Mouse (Mus musculus) ES-E14 (cell line): ENCODE measurements around the gene Rad51b. TPM values are rescaled to one million over a fixed set of nuclear protein-coding genes. Genes with fewer than 3 reads are reported as not detected.
A peak's percentile ranks its signal among the peaks of the same experiment; 100 is the strongest.

Experiments used
- DNase-seq: peaks from one replicate; pipeline ENCODE4 v3.0.0-alpha.2; 2013; ENCODE audit warnings: low read depth, low spot score
- H3K27ac ChIP-seq: 2 replicates; pipeline ENCODE4 v1.5.1; 2012; ENCODE audit warnings: low read depth, mild to moderate bottlenecking, low read length, moderate library complexity, mixed read lengths; ENCODE audit not compliant: poor library complexity, insufficient read depth, severe bottlenecking
- H3K36me3 ChIP-seq: 2 replicates; pipeline ENCODE4 v1.6.1; 2012; ENCODE audit warnings: mild to moderate bottlenecking, low read length, moderate library complexity, mixed read lengths; ENCODE audit not compliant: control insufficient read depth, poor library complexity, insufficient read depth, severe bottlenecking
- H3K4me1 ChIP-seq, 2 experiments: fragments of 150-350 bp in 1 of 2; sonication (generic) in 1 of 2; 2 replicates each; pipeline ENCODE4 v1.6.1; 2012; ENCODE audit warnings: low read length in 2 of 2, mild to moderate bottlenecking in 1 of 2, mixed read lengths in 1 of 2; ENCODE audit not compliant: control insufficient read depth in 2 of 2, insufficient read depth in 2 of 2, poor library complexity in 1 of 2
- H3K4me3 ChIP-seq, 2 experiments: fragments of 150-350 bp in 1 of 2; sonication (generic) in 1 of 2; 2 replicates each; pipeline ENCODE4 v1.5.1; 2012; ENCODE audit warnings: low read length in 2 of 2, low read depth in 1 of 2, mild to moderate bottlenecking in 1 of 2, mixed read lengths in 1 of 2; ENCODE audit not compliant: insufficient read depth in 1 of 2, poor library complexity in 1 of 2, severe bottlenecking in 1 of 2
- H3K9ac ChIP-seq: 2 replicates; pipeline ENCODE4 v1.6.1; 2012; ENCODE audit warnings: low read depth, mild to moderate bottlenecking, low read length, mixed read lengths; ENCODE audit not compliant: poor library complexity, insufficient read depth, severe bottlenecking
- H3K9me3 ChIP-seq: fragments of 150-350 bp; sonication (generic); 2 replicates; pipeline ENCODE4 v1.6.1; 2012; ENCODE audit warnings: low read depth, mild to moderate bottlenecking, low read length; ENCODE audit not compliant: control insufficient read depth, insufficient read depth
- CHD2 ChIP-seq: IDR thresholded peaks from 2 replicates; pipeline ENCODE4 v1.6.1; 2014; ENCODE audit warnings: mild to moderate bottlenecking, low read depth, low read length, inconsistent platforms
- HCFC1 ChIP-seq: IDR thresholded peaks from 2 replicates; pipeline ENCODE4 v1.6.1; 2012; ENCODE audit warnings: low read length, inconsistent platforms, borderline replicate concordance; ENCODE audit not compliant: insufficient read depth
- MAFK ChIP-seq: IDR thresholded peaks from 2 replicates; pipeline ENCODE4 v1.6.1; 2014; ENCODE audit warnings: mild to moderate bottlenecking, low read depth, low read length, inconsistent platforms; ENCODE audit not compliant: insufficient read depth
- ZC3H11A ChIP-seq: IDR thresholded peaks from 2 replicates; pipeline ENCODE4 v1.6.1; 2012; ENCODE audit warnings: low read depth, mild to moderate bottlenecking, inconsistent platforms, low read length, borderline replicate concordance
- ZNF384 ChIP-seq: IDR thresholded peaks from 2 replicates; pipeline ENCODE4 v1.6.1; 2012; ENCODE audit warnings: low read depth, low read length, inconsistent platforms
- in situ Hi-C, 2 experiments: fragments of 600-800 bp; cut with MboI; formaldehyde crosslinking; loops; one replicate each; pipeline ENCODE4 v1.15.1; 2025; ENCODE audit warnings: low sequenced_read_pairs in 2 of 2, inconsistent platforms in 1 of 2; ENCODE audit not compliant: unreplicated experiment in 2 of 2
- total RNA-seq: library from RNA; depleted of rRNA; stranded (reverse); fragments of 300-350 nt; gene quantifications from 2 replicates; pipeline ENCODE4 v1.2.3, GENCODE M21; 2012

Gene Rad51b
- total RNA-seq, 1 experiment = 6.7 TPM

GRCm38 (mm10) chr12:79835521-79835920 is 538.4 kb downstream of the Rad51b start:
- Histone ChIP-seq H3K36me3 (no peaks in the 10 kb centered on the region), H3K27ac (no peak overlapping the region), H3K9me3 (no peaks in the 10 kb centered on the region), H3K4me1 (peaks cover 0 to 6% of the 10 kb centered on the region in 2 experiments; a peak in 1 of 4 replicates), H3K4me3 (peak overlapping the region in 1 of 2 experiments; percentile 62; a peak in 2 of 4 replicates), H3K9ac (no peak overlapping the region)
- in situ Hi-C loops = no loop called here
- DNase-seq = peak; percentile 54
- TF ChIP-seq MAFK (no peak), CHD2 (no peak), ZNF384 (no peak), HCFC1 (no peak), ZC3H11A (no peak)

GRCm38 (mm10) chr12:79838181-79838961 is 541.3 kb downstream of the Rad51b start:
- Histone ChIP-seq H3K4me3 (no peak overlapping the region), H3K9me3 (no peaks in the 10 kb centered on the region), H3K27ac (no peak overlapping the region), H3K36me3 (no peaks in the 10 kb centered on the region), H3K9ac (no peak overlapping the region), H3K4me1 (peaks cover 0 to 10% of the 10 kb centered on the region in 2 experiments; a peak in 1 of 4 replicates)
- DNase-seq = no peak
- no peak for TF ChIP-seq CHD2
- no peak for TF ChIP-seq MAFK
- no peak for TF ChIP-seq HCFC1
- TF ChIP-seq ZC3H11A = no peak
- no peak for TF ChIP-seq ZNF384
- in situ Hi-C loops = no loop called here

GRCm38 (mm10) chr12:79839096-79839941 is 542.2 kb downstream of the Rad51b start:
- TF ChIP-seq MAFK = no peak
- no peak for TF ChIP-seq HCFC1
- TF ChIP-seq ZC3H11A = no peak
- TF ChIP-seq ZNF384 = no peak
- no peak for TF ChIP-seq CHD2
- in situ Hi-C loops = no loop called here
- H3K36me3 ChIP-seq = no peaks in the 10 kb centered on the region
- no peak for DNase-seq
- H3K27ac ChIP-seq = no peak overlapping the region
- H3K9me3 ChIP-seq = no peaks in the 10 kb centered on the region
- H3K9ac ChIP-seq = no peak overlapping the region
- no peak overlapping the region for H3K4me3 ChIP-seq
- peaks cover 0 to 10% of the 10 kb centered on the region in 2 experiments; a peak in 1 of 4 replicates for H3K4me1 ChIP-seq

- no peak for TF ChIP-seq ZNF384
- no peak for TF ChIP-seq CHD2
- TF ChIP-seq HCFC1 = no peak
- TF ChIP-seq MAFK = no peak
- no peak for TF ChIP-seq ZC3H11A
- H3K4me1 ChIP-seq = peaks cover 0 to 10% of the 10 kb centered on the region in 2 experiments; a peak in 1 of 4 replicates
These were observed 543.4 kb downstream of the Rad51b start for GRCm38 (mm10) chr12:79840465-79840864.

More at GRCm38 (mm10) chr12:79840465-79840864, 543.4 kb downstream of the Rad51b start:
- Histone ChIP-seq H3K9ac (no peak overlapping the region), H3K4me3 (no peak overlapping the region), H3K27ac (no peak overlapping the region), H3K36me3 (no peaks in the 10 kb centered on the region), H3K9me3 (no peaks in the 10 kb centered on the region)
- in situ Hi-C loops = no loop called here
- DNase-seq = no peak
